Mouse (Mus musculus) stomach, embryonic 16.5 days (tissue): Measurements from ENCODE around the gene Kcnd1. TPM values are rescaled to one million over a fixed set of nuclear protein-coding genes. Genes with fewer than 3 reads are reported as not detected.
"Not testable (repeated sequence)": the region's sequence is repeated elsewhere in the genome, so short reads cannot be mapped to it uniquely, and the experiment has no call there.

ENCODE experiments used
- ATAC-seq: fragments of 200-750 bp; cut with Nextera tagmentation; 2 replicates; pipeline ENCODE4 v1.8.0; 2017; ENCODE audit warnings: moderate number of reproducible peaks, moderate TSS enrichment; ENCODE audit not compliant: insufficient read depth, low FRiP score
- H3K27ac ChIP-seq: fragments of 300-500 bp; sonication (generic); 2 replicates; pipeline ENCODE4 v1.5.1; 2014; ENCODE audit warnings: low read length
- H3K27me3 ChIP-seq: fragments of 300-500 bp; sonication (generic); 2 replicates; pipeline ENCODE4 v1.6.1; 2014; ENCODE audit warnings: low read length, control low read depth, mixed read lengths; ENCODE audit not compliant: control insufficient read depth, insufficient read depth
- H3K36me3 ChIP-seq: fragments of 300-500 bp; sonication (generic); 2 replicates; pipeline ENCODE4 v1.6.1; 2014; ENCODE audit warnings: low read length; ENCODE audit not compliant: control insufficient read depth, insufficient read depth
- H3K4me1 ChIP-seq: fragments of 300-500 bp; sonication (generic); 2 replicates; pipeline ENCODE4 v1.6.1; 2014; ENCODE audit warnings: low read length, control low read depth, mixed read lengths; ENCODE audit not compliant: control insufficient read depth, insufficient read depth
- H3K4me2 ChIP-seq: fragments of 300-500 bp; sonication (generic); 2 replicates; pipeline ENCODE4 v1.6.1; 2014; ENCODE audit warnings: low read depth, low read length, mixed read lengths
- H3K4me3 ChIP-seq: fragments of 300-500 bp; sonication (generic); replicated peaks from 2 replicates; pipeline ENCODE4 v1.5.1; 2014; ENCODE audit warnings: mild to moderate bottlenecking, low read length
- H3K9ac ChIP-seq: fragments of 300-500 bp; sonication (generic); 2 replicates; pipeline ENCODE4 v1.6.1; 2014; ENCODE audit warnings: low read length
- H3K9me3 ChIP-seq: fragments of 300-500 bp; sonication (generic); replicated peaks from 2 replicates; pipeline ENCODE4 v1.6.1; 2016; ENCODE audit warnings: low read length, control low read depth; ENCODE audit not compliant: control insufficient read depth
- WGBS: fragments of 180-500 bp; shearing (Covaris S2); extraction: QIAGEN DNeasy Blood & Tissue Kit; methylation state at CpG from one replicate; pipeline ENCODE4 v1.1.7; 2014; 5-methylcytosine and 5-hydroxymethylcytosine counted together
- polyA plus RNA-seq: library from polyadenylated mRNA; unstranded; fragments of >200 nt; fragmentation: Nextera tagmentation; extraction: Ambion mirVana; gene quantifications from 2 replicates; pipeline ENCODE4 v1.2.1, GENCODE M21; 2015

Kcnd1 gene
- polyA plus RNA-seq, 1 experiment from 2014 or later, result 2.0 TPM

DNA sequence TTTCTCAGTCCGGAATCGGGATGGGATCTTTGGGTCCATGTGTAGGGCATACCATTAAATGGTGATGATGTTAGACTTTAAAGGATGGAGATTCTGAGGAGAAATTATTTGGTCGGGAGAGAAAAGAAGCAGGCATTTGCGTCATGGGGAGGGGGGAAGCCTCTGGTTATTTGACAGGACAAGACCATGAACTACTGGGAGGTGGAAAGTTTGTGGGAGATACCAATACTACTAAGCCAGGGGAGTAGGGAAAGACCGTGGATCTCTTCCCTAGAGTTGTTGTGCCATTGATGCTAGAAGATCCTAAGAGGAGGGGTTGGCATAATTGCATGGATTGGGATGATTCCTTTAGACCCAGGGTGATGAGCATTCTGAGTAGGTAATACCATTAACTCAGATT, 31.8 kb upstream of the Kcnd1 start:
- Histone ChIP-seq H3K9ac (peak overlapping the region; percentile 59), H3K9me3 (no peaks in the 10 kb centered on the region), H3K27me3 (no peaks in the 10 kb centered on the region), H3K4me3 (peak overlapping the region; percentile 66), H3K4me1 (0 out of 2 replicates have a peak, but pooled peaks cover 3% of the 10 kb centered on the region), H3K4me2 (peak overlapping the region; percentile 68), H3K27ac (peak overlapping the region; percentile 27), H3K36me3 (no peaks in the 10 kb centered on the region)
- ATAC-seq, result no peak
- 13% methylated on average over 5 of the region's 5 CpGs for WGBS

DNA sequence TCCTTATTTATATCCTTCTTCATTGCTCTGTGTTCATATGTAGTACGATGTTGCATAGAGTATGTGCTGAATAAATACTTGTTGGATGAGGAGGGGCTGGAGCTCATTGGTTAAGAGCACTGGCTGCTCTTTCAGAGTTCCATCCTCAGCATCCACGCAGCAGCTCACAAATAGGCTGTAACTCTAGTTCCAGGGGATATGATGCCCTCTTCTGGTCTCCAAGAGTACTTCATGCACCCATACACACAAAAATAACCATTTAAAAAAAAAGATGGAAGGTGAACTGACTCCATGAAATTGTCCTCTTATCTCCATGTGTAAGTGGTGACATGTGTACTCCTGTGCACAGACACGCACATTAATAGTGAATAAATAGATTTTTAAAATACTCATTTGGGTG, 28.7 kb upstream of the Kcnd1 start:
- no peak for ATAC-seq
- 48% methylated on average over 3 of the region's 3 CpGs for WGBS
- Histone ChIP-seq H3K36me3 (no peaks in the 10 kb centered on the region), H3K27me3 (no peaks in the 10 kb centered on the region), H3K4me3 (no peak overlapping the region), H3K9me3 (no peaks in the 10 kb centered on the region), H3K4me2 (no peak overlapping the region), H3K27ac (no peak overlapping the region), H3K4me1 (0 out of 2 replicates have a peak, but pooled peaks cover 3% of the 10 kb centered on the region), H3K9ac (no peak overlapping the region)

DNA sequence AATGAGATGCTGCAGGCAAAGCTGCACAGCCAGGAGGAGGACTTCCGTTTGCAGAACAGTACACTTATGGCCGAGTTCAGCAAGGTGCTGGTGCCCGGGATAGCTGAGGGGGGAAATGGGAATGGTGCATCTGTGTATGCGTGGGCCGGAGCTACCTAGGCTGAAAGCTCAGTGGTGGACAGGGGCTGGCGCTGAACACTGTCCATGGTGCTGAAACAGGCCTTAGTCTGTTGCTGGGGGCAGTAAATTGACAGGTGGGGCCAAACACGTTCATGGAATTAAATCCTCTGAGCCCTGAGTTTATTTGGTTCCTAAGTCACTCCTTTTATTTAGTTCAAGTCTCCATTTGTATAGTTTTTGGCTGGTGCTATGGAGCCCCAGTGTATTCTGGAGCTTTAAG, 27.1 kb upstream of the Kcnd1 start:
- 24% methylated on average over 7 of the region's 7 CpGs for WGBS
- Histone ChIP-seq H3K4me1 (0 out of 2 replicates have a peak, but pooled peaks cover 3% of the 10 kb centered on the region), H3K9ac (no peak overlapping the region), H3K9me3 (no peaks in the 10 kb centered on the region), H3K4me2 (no peak overlapping the region), H3K36me3 (no peaks in the 10 kb centered on the region), H3K27me3 (no peaks in the 10 kb centered on the region), H3K4me3 (no peak overlapping the region), H3K27ac (no peak overlapping the region)
- ATAC-seq, result no peak

GRCm38 (mm10) chrX:7797327-7797726, 24.8 kb upstream of the Kcnd1 start:
- Histone ChIP-seq H3K9me3 (no peaks in the 10 kb centered on the region), H3K4me1 (no peaks in the 10 kb centered on the region), H3K36me3 (no peaks in the 10 kb centered on the region), H3K27ac (no peak overlapping the region), H3K4me2 (no peak overlapping the region), H3K27me3 (no peaks in the 10 kb centered on the region), H3K9ac (no peak overlapping the region), H3K4me3 (no peak overlapping the region)
- no peak for ATAC-seq
- WGBS, result 69% methylated on average over 3 of the region's 3 CpGs

DNA sequence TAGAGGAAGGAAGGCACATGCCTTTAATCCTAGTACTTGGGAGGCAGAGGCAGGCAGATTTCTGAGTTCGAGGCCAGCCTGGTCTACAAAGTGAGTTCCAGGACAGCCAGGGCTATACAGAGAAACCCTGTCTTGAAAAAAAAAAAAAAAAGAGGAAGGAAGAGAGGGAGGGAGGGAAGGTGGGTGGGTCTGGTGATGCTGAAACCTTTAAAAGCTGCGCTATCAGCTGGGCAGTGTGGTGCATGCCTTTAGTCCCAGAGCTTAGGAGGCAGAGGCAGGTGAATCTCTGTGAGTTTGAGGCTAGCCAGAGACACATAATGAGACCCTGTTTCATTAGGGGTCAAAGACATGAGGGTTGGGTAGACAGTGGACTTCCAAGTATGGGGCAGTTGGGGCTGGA, 19.9 kb upstream of the Kcnd1 start:
- H3K4me2 ChIP-seq, H3K9ac ChIP-seq, ATAC-seq, H3K27me3 ChIP-seq, H3K4me3 ChIP-seq, H3K9me3 ChIP-seq, H3K27ac ChIP-seq, H3K4me1 ChIP-seq, H3K36me3 ChIP-seq: not testable (repeated sequence)
- WGBS, result 96% methylated on average over 2 of the region's 2 CpGs

DNA sequence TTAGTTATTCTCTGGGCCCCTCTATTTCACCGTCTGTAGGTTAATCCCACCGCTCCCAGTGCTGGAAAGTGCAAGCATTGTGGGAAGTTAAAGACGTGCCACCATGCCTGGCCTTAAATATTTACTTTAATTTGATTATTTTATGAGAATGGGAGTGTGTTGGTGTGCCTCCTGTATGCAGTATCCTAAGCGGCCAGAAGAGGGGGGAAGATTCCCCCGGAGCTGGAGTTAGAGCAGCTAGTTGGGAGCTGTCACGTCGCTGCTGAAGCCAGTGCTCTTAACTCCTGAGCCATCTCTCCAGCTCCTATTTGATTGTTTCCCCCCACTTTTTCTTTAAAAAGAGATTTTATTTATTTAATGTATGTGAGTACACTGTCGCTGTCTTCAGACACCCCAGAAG, 7.1 kb upstream of the Kcnd1 start:
- WGBS, result 50% methylated on average over 8 of the region's 8 CpGs
- H3K4me1 ChIP-seq, H3K4me3 ChIP-seq, H3K4me2 ChIP-seq, H3K9me3 ChIP-seq, H3K36me3 ChIP-seq, H3K27ac ChIP-seq, H3K9ac ChIP-seq, ATAC-seq, H3K27me3 ChIP-seq: not testable (repeated sequence)

- H3K9ac ChIP-seq, result no peak overlapping the region
- H3K4me3 ChIP-seq, result no peak overlapping the region
- ATAC-seq, result no peak
- no peak overlapping the region for H3K27ac ChIP-seq
- H3K36me3 ChIP-seq, result no peaks in the 10 kb centered on the region
- H3K4me1 ChIP-seq, result no peaks in the 10 kb centered on the region
- no peak overlapping the region for H3K4me2 ChIP-seq
- WGBS, result 60% methylated on average over 1 of the region's 1 CpGs
- no peaks in the 10 kb centered on the region for H3K9me3 ChIP-seq
- H3K27me3 ChIP-seq, result no peaks in the 10 kb centered on the region
Measured at GRCm38 (mm10) chrX:7837146-7837545, 15.1 kb downstream of the Kcnd1 start.

- Histone ChIP-seq H3K4me3 (peak overlapping the region; percentile 41), H3K4me2 (peak overlapping the region; percentile 53), H3K27me3 (no peaks in the 10 kb centered on the region), H3K36me3 (no peaks in the 10 kb centered on the region), H3K9ac (no peak overlapping the region), H3K9me3 (no peaks in the 10 kb centered on the region), H3K27ac (peak overlapping the region; percentile 71), H3K4me1 (0 out of 2 replicates have a peak, but pooled peaks cover 5% of the 10 kb centered on the region)
- ATAC-seq, result no peak
- WGBS, result 13% methylated on average over 7 of the region's 7 CpGs
Measured at GRCm38 (mm10) chrX:7840842-7841162, 18.7 kb downstream of the Kcnd1 start.

- H3K27me3 ChIP-seq, result no peaks in the 10 kb centered on the region
- no peaks in the 10 kb centered on the region for H3K36me3 ChIP-seq
- H3K4me1 ChIP-seq, result 0 out of 2 replicates have a peak, but pooled peaks cover 5% of the 10 kb centered on the region
- peak; percentile 97 for ATAC-seq
- no peaks in the 10 kb centered on the region for H3K9me3 ChIP-seq
- peak within 1 kb of the TSS; percentile 95 for H3K27ac ChIP-seq
- 13% methylated on average over 74 of the region's 74 CpGs for WGBS
- H3K4me2 ChIP-seq, result peak within 1 kb of the TSS; percentile 62
- H3K4me3 ChIP-seq, result peak within 1 kb of the TSS; percentile 67
- peak within 1 kb of the TSS; percentile 90 for H3K9ac ChIP-seq
Measured at GRCm38 (mm10) chrX:7841163-7842162, 19.4 kb downstream of the Kcnd1 start, which contains the start of gene Otud5. Otud5 (plus strand) TSS chrX:7841364.
